Mouse (Mus musculus) layer of hippocampus, adult 9-10 months (tissue): ENCODE measurements around the gene Catsper3.

Experiments
- DNase-seq: peaks from one replicate; pipeline ENCODE4 v3.0.0; 2022; ENCODE audit warnings: low spot score

Gene Catsper3

DNA sequence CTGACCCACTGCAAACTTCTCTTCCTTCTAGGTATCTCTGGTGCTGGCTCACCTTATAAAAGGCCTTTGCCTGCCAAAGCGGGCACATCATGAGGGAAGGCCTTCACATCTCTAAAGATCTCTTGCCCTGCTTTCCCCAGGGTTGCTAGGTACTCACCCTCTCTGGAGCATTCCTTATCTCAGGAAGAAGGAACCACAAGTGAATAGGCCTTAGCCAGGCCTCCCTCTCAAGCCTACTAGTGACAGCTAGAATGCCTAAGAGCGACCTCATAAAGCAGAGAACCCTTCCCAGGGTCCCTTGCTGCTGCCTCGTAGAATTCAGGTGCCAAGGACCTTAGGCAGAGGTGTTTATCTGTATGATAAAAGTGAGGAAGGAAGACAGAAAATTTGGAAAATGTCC lies at the start of gene Catsper3:
Gene Catsper3 (plus strand): TSS at position 301 of the 400 bp plus-strand sequence.
- DNase-seq: no peak

DNA sequence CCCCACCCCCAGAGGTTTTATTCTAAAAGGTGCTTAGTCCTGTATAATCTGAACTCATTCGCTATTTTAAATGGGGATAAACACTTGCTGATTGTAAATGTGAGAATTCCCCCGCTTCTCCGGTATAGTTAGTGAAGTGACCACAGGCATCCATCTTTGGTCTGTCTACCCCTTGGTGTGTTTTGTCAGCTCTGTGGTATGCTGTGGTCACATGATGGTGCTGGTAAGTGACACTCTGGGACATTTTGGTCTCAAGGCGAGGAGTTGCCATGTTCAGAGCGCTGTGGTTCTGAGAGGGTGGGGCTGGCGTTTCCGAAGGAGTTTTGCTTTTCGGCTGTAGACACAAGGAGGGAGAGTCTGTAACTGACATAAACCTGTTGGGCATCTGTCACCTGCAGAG lies 46.5 kb upstream of the Catsper3 start:
- DNase-seq: no peak

DNA sequence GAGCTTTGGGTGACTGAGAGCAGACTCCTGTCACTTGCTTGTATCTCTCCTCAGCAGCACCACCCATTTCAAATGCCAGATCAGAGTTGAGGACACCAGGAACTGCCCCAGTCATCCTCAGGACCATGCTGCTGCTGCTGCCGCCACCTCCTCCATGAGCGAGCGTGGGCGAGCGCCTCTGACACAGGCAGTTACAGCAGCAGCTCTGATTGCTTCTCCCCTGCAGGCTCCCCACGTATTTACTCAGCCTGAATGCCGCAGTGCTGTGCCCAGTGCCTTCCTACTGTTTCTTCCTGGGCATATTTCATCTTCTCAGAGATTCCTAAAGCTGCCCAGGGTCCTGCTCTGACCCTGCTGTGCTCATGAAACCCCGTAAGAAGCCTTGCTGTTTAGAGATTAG lies 42.1 kb upstream of the Catsper3 start:
- no peak for DNase-seq

DNA sequence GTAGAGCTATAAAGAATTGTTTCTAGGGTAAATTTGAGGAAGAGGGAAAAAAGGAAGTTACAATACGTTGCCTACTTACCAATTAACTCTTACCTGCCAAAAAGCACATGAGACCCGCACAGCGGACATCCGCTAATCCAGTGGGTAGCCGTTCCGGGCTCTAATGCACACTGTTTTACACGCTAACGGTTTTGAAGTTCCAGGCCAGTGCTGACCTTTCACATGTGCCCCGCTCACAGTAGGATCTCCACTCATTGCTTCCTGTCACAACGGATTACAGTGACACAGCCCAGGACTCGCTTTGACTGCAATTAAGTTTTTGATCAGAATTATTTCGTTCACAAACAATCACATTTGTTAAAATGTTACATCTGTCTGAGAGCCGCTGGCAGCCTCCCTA lies 30.0 kb upstream of the Catsper3 start:
- DNase-seq: no peak

- DNase-seq: no peak
Measured at GRCm38 (mm10) chr13:55756789-55757188, 27.6 kb upstream of the Catsper3 start.

- DNase-seq: no peak
Measured at GRCm38 (mm10) chr13:55757645-55758044, 26.7 kb upstream of the Catsper3 start.

- DNase-seq: no peak
Measured at GRCm38 (mm10) chr13:55760576-55760975, 23.8 kb upstream of the Catsper3 start.

GRCm38 (mm10) chr13:55761486-55761885 lies 22.9 kb upstream of the Catsper3 start:
- no peak for DNase-seq

DNA sequence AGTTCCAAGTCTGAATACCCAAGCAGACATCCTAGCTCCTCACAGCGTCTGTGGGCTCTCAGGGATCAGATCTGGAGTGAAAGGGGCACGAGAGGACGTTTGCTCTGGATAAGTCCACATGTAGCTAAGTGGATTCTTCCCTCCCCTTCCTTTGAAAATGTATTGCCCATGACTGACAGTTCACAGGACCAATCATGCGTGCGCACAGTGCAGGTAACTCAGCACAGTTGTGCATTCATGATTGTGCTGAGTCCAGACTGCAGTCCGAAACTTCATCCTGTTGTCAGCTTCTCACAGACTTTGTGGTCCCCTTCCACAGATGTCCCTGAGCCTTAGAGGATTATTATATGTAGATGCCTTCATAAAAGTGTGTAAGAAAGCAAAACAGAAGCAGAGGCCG lies 10.0 kb upstream of the Catsper3 start:
- no peak for DNase-seq

GRCm38 (mm10) chr13:55775056-55775455 lies 9.3 kb upstream of the Catsper3 start:
- DNase-seq: no peak

GRCm38 (mm10) chr13:55786120-55786519 lies 1.8 kb downstream of the Catsper3 start:
- DNase-seq: no peak

DNA sequence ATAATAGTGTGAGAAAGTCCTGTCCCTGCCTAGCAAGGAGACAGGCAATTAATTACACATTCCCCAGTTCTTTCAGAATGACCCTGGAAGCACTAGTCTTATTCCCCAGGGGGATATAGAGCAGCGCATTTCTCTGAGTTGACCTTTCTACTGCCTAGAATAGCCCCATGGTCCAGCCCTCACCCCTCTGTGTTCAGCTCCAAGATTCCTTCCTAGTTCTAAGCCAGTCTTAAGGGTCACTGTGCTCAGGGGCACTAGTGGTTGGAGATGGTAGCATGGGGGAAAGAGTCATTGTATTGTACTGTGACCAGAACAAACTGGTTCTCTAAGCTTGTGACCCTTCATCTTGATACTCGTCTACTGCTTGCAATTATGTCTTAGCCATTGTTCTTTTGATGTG lies 16.9 kb downstream of the Catsper3 start:
- DNase-seq: no peak

- no peak for DNase-seq
Measured at GRCm38 (mm10) chr13:55803973-55804372, 19.6 kb downstream of the Catsper3 start.

DNA sequence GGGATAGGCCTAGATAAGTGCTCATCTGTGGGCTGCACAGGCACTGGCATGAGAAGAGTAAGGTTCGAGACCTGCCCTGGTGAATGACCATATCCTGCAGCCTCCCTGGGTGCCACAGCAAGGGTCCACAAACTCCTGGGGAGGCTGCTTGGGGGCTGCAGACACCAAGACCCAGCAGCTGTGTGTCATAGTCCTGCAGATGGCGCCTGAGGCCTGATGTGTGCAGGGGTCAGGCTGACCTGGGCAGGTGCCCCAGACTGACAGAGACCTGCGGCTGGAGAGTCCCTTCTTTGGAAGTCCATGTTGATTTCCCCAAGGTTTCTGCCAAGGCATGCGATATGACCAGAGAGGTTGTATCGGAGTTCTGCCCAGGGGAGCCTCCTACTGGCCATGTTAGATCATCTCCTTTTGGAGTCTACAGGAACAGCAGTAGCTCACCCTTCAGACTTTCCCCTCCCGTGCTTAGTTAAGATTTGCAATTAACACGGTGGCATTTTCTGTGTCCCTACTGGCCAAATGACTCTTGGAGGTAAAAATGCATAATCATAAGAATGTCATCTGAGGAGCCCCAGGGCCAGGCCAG lies 24.8 kb downstream of the Catsper3 start:
- no peak for DNase-seq

- no peak for DNase-seq
Measured at GRCm38 (mm10) chr13:55809707-55810106, 25.3 kb downstream of the Catsper3 start.

DNA sequence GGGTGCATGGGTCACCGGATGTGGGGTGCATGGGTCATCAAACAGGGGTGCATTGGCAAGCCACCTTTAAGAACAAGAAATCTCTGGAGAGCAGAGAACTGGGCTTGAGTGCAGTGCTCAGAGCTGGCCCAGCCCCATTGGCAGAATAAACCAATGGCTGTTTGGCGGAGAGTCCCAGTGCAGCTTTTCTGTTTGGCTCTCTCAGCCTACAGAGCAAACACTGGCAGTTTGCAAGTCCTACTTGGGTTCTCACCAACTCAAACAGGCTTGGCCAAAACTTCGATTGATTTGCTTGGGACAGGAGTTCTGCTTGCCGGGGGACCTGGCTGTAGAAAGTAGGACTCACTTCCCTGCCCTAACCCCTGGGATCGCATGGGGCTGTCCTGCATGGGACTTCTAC lies 26.6 kb downstream of the Catsper3 start:
- DNase-seq: no peak

- no peak for DNase-seq
Measured at GRCm38 (mm10) chr13:55813490-55814016, 29.2 kb downstream of the Catsper3 start.

- no peak for DNase-seq
Measured at GRCm38 (mm10) chr13:55814834-55815233, 30.5 kb downstream of the Catsper3 start.

- no peak for DNase-seq
Measured at GRCm38 (mm10) chr13:55822499-55822898, 38.1 kb downstream of the Catsper3 start.

DNA sequence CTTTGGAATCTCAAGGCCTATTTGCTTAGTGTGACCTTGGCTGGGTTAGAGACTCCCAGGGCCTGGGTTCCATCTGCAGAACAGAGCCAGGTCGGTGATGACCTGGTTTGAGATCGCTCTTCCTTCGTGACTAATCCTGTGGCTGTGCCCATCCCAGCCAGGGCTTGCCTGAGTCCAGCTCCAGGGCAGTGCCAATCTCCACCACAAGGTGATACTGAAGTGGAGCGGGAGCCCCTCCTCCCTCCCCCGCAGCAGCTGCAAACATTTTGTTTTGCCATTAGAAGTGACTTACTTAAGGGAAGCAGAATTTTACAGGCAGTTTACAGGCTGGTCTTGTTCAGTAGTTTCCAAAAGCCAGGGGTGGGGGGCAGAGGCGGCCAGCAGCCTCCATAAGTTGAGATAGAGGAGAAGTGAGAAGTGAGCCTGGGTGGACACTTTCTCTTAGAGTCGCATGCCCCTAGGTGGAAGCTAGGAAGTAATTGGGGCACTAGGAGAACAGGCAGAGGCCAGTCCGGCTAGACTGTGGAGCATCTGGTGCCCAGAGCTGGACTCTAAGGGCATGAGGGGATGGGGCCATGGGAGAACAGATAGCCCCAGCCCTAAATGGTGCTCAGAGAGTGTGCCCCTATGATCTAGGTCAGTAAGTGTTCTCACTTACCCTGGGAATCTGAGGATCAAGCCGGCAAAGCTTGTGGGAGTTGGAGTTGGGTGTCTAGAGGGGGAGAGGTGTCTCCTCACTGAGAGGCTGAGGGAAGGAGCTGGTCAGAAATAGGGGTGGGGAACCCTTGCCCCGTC lies 40.0 kb downstream of the Catsper3 start:
- no peak for DNase-seq

DNA sequence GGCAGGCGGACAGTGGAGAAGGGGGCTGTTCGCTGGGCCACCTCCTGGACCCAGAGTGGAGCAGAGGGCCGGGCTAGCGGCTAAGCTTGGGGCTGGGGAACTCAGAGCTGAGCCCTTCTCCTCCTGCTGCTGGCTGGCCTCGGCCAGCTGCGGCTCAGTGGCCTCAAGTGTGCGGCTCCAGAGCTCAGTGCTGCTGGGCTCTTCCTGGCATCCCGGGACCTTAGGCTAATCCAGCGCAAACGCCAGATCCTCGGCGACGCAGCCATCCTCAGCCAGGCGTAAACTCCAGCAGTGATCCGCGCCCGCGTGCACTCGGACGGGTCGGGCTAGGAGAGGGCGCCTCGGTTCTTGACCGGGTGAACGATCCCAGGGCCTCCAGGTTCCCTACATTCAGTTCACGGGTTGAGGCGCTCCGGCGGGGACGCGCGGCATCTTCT lies 40.9 kb downstream of the Catsper3 start:
- DNase-seq: no peak

DNA sequence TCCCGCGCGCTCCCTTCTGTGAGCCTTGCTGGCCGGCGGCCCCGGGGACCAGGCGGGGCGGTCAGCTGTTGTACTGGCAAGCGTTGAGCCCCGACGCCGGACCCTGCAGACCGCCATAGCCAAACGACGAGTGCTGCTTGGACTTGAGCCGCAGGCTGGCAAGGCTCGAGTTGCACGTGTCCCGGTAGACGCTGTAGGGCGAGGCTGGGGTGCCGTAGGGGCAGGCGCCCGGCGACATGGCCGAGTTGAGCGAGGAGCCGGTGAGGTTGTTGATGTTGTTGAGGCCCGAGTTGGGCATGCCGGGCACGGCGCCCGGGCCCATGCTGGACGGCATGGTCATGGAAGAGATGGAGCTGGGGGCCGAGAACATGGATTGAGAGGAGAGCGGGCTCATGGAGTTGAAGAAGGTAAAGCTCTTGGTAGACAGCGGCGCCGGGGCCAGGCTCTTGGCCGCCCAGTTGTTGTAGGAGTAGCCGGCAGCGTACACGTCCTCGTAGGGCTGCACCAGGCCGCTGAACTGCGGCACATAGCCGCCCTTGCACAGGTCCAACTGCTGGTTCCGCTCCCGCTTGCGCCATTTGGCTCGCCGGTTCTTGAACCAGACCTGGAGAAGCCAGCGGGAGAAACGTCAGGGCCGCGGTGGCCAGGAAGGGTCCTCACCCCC lies 41.8 kb downstream of the Catsper3 start:
- DNase-seq: no peak
